Mouse (Mus musculus) T-helper 1 cell (primary cell): ENCODE results near the gene Col20a1.

Source experiments
- in situ Hi-C: fragments of 300-600 bp; cut with MboI, MseI; formaldehyde crosslinking; loops from one replicate; pipeline ENCODE4 v1.15.1; 2025; ENCODE audit warnings: high pct_unique_total_duplicates

The Col20a1 gene

GRCm38 (mm10) chr2:180986449-180986848, at the start of gene Col20a1:
Gene Col20a1 (plus strand): TSS chr2:180986535.
- in situ Hi-C loops: no loop called here

- in situ Hi-C loops: no loop called here
These were observed 46.1 kb upstream of the Col20a1 start for GRCm38 (mm10) chr2:180940187-180940586.

GRCm38 (mm10) chr2:180941869-180942268, 44.5 kb upstream of the Col20a1 start:
- in situ Hi-C loops: no loop called here

GRCm38 (mm10) chr2:180949947-180950346, 36.4 kb upstream of the Col20a1 start:
- in situ Hi-C loops: no loop called here

- in situ Hi-C loops: no loop called here
These were observed 33.6 kb upstream of the Col20a1 start for GRCm38 (mm10) chr2:180952731-180953171.

- in situ Hi-C loops: no loop called here
These were observed 32.7 kb upstream of the Col20a1 start for GRCm38 (mm10) chr2:180953638-180954037.

GRCm38 (mm10) chr2:180954061-180955047, 32.0 kb upstream of the Col20a1 start, which contains the start of gene Nkain4:
Gene Nkain4 (minus strand): TSS chr2:180954699.
- in situ Hi-C loops: no loop called here

GRCm38 (mm10) chr2:180959605-180960004, 26.7 kb upstream of the Col20a1 start:
- in situ Hi-C loops: no loop called here

GRCm38 (mm10) chr2:180960187-180960586, 26.1 kb upstream of the Col20a1 start:
- in situ Hi-C loops: no loop called here

- in situ Hi-C loops: no loop called here
These were observed 23.6 kb upstream of the Col20a1 start for GRCm38 (mm10) chr2:180962616-180963308.

GRCm38 (mm10) chr2:180963956-180964355, 22.4 kb upstream of the Col20a1 start:
- in situ Hi-C loops: no loop called here

GRCm38 (mm10) chr2:180966092-180966882, 20.0 kb upstream of the Col20a1 start:
- in situ Hi-C loops: no loop called here

GRCm38 (mm10) chr2:180967010-180967763, 19.1 kb upstream of the Col20a1 start, which contains the start of gene Arfgap1:
Gene Arfgap1 (plus strand): TSS chr2:180967225.
- in situ Hi-C loops: no loop called here

GRCm38 (mm10) chr2:180981133-180981532, 5.2 kb upstream of the Col20a1 start:
- in situ Hi-C loops: no loop called here

- in situ Hi-C loops: no loop called here
These were observed 700 bp upstream of the Col20a1 start for GRCm38 (mm10) chr2:180985635-180986034.

- in situ Hi-C loops: no loop called here
These were observed 666 bp downstream of the Col20a1 start for GRCm38 (mm10) chr2:180987001-180987400.

- in situ Hi-C loops: no loop called here
These were observed 1.2 kb downstream of the Col20a1 start for GRCm38 (mm10) chr2:180987432-180988030.

GRCm38 (mm10) chr2:180988347-180988913, 2.1 kb downstream of the Col20a1 start:
- in situ Hi-C loops: no loop called here

- in situ Hi-C loops: no loop called here
These were observed 2.6 kb downstream of the Col20a1 start for GRCm38 (mm10) chr2:180988948-180989347.

GRCm38 (mm10) chr2:180990347-180990746, 4.0 kb downstream of the Col20a1 start:
- in situ Hi-C loops: no loop called here
